Mouse (Mus musculus) hindbrain, embryonic 12.5 days (tissue): ENCODE measurements around the gene Mrto4. TPM values are rescaled to one million over a fixed set of nuclear protein-coding genes. Genes with fewer than 3 reads are reported as not detected.
A peak's percentile ranks its signal among the peaks of the same experiment; 100 is the strongest.

Experiments used
- ATAC-seq: fragments of 200-750 bp; cut with Nextera tagmentation; 2 replicates; pipeline ENCODE4 v1.8.0; 2017; ENCODE audit warnings: moderate TSS enrichment; ENCODE audit not compliant: low FRiP score
- H3K27ac ChIP-seq: fragments of 300-500 bp; sonication (generic); 2 replicates; pipeline ENCODE4 v1.5.1; 2016; ENCODE audit warnings: mild to moderate bottlenecking
- H3K27me3 ChIP-seq: fragments of 300-500 bp; sonication (generic); 2 replicates; pipeline ENCODE4 v1.6.1; 2016; ENCODE audit warnings: mild to moderate bottlenecking
- H3K36me3 ChIP-seq: fragments of 300-500 bp; sonication (generic); 2 replicates; pipeline ENCODE4 v1.6.1; 2016; ENCODE audit warnings: mild to moderate bottlenecking
- H3K4me1 ChIP-seq: fragments of 300-500 bp; sonication (generic); 2 replicates; pipeline ENCODE4 v1.6.1; 2016
- H3K4me2 ChIP-seq: fragments of 300-500 bp; sonication (generic); replicated peaks from 2 replicates; pipeline ENCODE4 v1.6.1; 2016; ENCODE audit warnings: mild to moderate bottlenecking
- H3K4me3 ChIP-seq: fragments of 300-500 bp; sonication (generic); 2 replicates; pipeline ENCODE4 v1.5.1; 2016; ENCODE audit warnings: mild to moderate bottlenecking
- H3K9ac ChIP-seq: fragments of 300-500 bp; sonication (generic); 2 replicates; pipeline ENCODE4 v1.6.1; 2016; ENCODE audit warnings: mild to moderate bottlenecking, moderate library complexity
- H3K9me3 ChIP-seq: fragments of 300-500 bp; sonication (generic); replicated peaks from 2 replicates; pipeline ENCODE4 v1.6.1; 2016; ENCODE audit warnings: mild to moderate bottlenecking
- WGBS: fragments of 180-500 bp; shearing (Covaris S2); methylation state at CpG from one replicate; pipeline ENCODE4 v1.1.7; 2016; 5-methylcytosine and 5-hydroxymethylcytosine counted together
- microRNA-seq: library from miRNA; unstranded; fragments of <30 nt; microRNA quantifications from one replicate; pipeline ENCODE4, GENCODE M21; 2017
- polyA plus RNA-seq: library from polyadenylated mRNA; unstranded; fragments of >200 nt; fragmentation: Nextera tagmentation; extraction: Ambion mirVana; gene quantifications from 2 replicates; pipeline ENCODE4 v1.2.1, GENCODE M21; 2016

The Mrto4 gene
- polyA plus RNA-seq, 1 experiment from 2014 or later, result 91.4 TPM

DNA sequence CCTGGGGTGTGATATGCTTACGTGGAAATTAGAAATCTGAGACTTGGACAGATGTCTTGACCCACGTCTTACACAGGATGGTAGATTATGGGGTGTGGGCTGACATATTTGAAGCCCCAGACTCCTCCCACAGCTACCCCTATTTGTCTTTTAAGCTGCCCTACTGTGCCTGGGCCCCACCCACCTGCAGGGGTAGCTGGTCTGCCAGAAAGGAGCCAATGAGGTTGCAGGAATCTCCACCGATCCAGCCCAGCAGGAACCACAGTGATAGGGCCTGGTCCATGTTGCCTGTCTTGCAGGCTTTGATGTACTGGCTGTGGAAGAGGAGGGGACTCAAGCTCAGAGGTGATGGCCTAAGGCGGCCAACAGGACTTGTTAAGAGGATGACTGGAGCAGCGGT, 50.1 kb downstream of the Mrto4 start:
- Histone ChIP-seq H3K4me2 (no peak overlapping the region), H3K4me1 (no peaks in the 10 kb centered on the region), H3K27ac (no peak overlapping the region), H3K9me3 (no peaks in the 10 kb centered on the region), H3K9ac (no peak overlapping the region), H3K27me3 (no peaks in the 10 kb centered on the region), H3K4me3 (no peak overlapping the region), H3K36me3 (peaks cover 47% of the 10 kb centered on the region)
- ATAC-seq, result no peak
- 65% methylated on average over 5 of the region's 5 CpGs for WGBS

DNA sequence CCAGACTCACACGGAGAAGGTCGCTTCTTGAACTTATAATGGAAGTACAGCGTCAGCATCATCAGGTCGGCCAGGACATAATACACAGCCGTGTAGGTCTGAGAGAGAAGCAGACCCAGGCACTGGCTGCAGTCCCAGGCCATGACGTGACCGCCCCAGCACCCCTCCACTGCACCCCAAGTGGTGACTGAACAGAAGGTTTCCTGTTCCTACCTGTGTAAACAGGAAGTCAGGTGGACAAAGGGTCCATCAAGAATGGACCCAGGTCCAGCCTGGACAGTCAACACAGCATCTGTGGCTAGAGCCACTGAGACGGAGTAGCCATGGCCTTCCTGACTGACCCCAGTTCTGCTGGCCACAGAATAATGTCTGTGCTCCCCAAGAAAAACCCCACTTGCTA, 50.6 kb downstream of the Mrto4 start:
- Histone ChIP-seq H3K9ac (no peak overlapping the region), H3K4me1 (0 out of 2 replicates have a peak, but pooled peaks cover under 1% of the 10 kb centered on the region), H3K27ac (no peak overlapping the region), H3K4me3 (no peak overlapping the region), H3K27me3 (no peaks in the 10 kb centered on the region), H3K9me3 (no peaks in the 10 kb centered on the region), H3K36me3 (peaks cover 45% of the 10 kb centered on the region), H3K4me2 (no peak overlapping the region)
- no peak for ATAC-seq
- WGBS, result 88% methylated on average over 8 of the region's 8 CpGs

DNA sequence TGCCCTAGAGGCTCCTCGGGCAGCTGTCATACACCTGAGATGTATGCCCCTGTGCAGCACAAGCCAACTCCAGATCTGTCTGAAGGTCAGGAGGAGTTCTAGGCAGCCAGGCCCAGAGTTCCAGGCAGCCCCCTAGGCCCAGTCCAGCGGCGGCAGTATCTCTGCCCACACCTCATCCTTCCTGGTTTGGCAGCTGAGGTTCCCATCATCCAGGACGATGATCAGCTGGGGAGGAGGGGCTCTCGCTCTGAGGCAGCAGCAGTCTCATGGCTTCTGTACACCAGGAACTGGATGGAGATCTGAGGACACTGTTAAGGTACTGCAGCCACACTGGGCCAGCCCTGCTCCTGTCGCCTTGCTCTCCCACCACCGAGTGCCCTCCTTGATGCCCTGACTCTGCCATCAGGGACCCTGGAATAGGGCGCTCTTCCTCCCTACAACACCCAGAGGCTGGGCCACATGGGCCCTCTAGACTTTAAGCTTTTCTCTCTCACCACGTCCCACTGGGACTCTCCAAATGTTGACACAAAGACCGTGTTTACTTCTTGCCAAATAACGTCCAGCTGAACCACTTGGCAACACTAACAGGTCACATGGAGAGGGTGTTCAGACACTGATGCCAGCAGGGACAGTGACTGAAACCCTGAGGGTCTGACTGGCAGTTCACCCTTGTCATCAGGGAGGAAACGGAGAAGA, 53.6 kb downstream of the Mrto4 start:
- H3K27ac ChIP-seq, result no peak overlapping the region
- H3K4me1 ChIP-seq, result 0 out of 2 replicates have a peak, but pooled peaks cover 3% of the 10 kb centered on the region
- no peak for ATAC-seq
- H3K4me2 ChIP-seq, result no peak overlapping the region
- no peak overlapping the region for H3K9ac ChIP-seq
- WGBS, result 90% methylated on average over 12 of the region's 12 CpGs
- no peak overlapping the region for H3K4me3 ChIP-seq
- H3K36me3 ChIP-seq, result peaks cover 38% of the 10 kb centered on the region
- H3K27me3 ChIP-seq, result no peaks in the 10 kb centered on the region
- H3K9me3 ChIP-seq, result no peaks in the 10 kb centered on the region

DNA sequence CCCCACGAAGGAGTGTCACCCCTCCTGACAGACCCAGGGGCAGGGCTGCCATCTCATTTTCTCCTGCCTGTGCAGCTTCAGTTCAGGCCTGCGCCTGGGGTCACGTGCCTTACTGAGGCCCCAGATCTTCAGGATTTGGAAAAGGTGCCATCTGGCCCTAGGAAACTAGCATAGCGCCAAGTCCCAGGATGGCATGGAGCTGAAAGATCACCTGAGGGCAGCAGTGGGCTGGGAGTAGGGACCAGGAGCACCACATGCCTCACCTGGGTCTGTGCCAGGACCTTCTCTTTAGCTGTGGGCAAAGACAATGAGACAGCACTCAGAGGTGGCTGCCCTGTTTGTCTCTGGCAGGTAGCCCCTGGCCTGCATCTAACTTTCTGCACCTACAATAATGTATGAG, 54.8 kb downstream of the Mrto4 start:
- H3K4me1 ChIP-seq, result 0 out of 2 replicates have a peak, but pooled peaks cover 3% of the 10 kb centered on the region
- no peak for ATAC-seq
- H3K27me3 ChIP-seq, result no peaks in the 10 kb centered on the region
- WGBS, result 89% methylated on average over 4 of the region's 4 CpGs
- no peak overlapping the region for H3K4me2 ChIP-seq
- no peak overlapping the region for H3K9ac ChIP-seq
- H3K4me3 ChIP-seq, result no peak overlapping the region
- peaks cover 38% of the 10 kb centered on the region for H3K36me3 ChIP-seq
- H3K27ac ChIP-seq, result no peak overlapping the region
- H3K9me3 ChIP-seq, result no peaks in the 10 kb centered on the region

Small RNA genes within 50 kb of the gene (microRNA-seq; reads per million reads assigned to microRNA genes)
- gene Gm24245 (4.1 reads per million, percentile 7 among the genes with 10 or more reads in this experiment), gene Gm25732 (not detected)

Other genes starting within 250 kb of the Mrto4 start
- 376 and 407 TPM in 2 replicates for gene Minos1, start 221.5 kb downstream of the Mrto4 start, polyA plus RNA-seq
- gene Capzb, start 159.7 kb downstream of the Mrto4 start, polyA plus RNA-seq, result 335 and 369 TPM in 2 replicates
- 14.4 and 14.8 TPM in 2 replicates for gene Pqlc2, start 41.9 kb downstream of the Mrto4 start, polyA plus RNA-seq
- gene Akr7a5, start 41.8 kb downstream of the Mrto4 start, polyA plus RNA-seq, result 70.0 and 76.2 TPM in 2 replicates
- gene Emc1, start within 50 bp of the Mrto4 start, polyA plus RNA-seq, result 42.5 and 43.6 TPM in 2 replicates
- 79.7 and 80.1 TPM in 2 replicates for gene Ubr4, start within 50 bp of the Mrto4 start, polyA plus RNA-seq
- gene Iffo2, start 178.0 kb upstream of the Mrto4 start, polyA plus RNA-seq, result 5.7 and 5.8 TPM in 2 replicates